22 mouse cellular contexts compared by ENCODE assay signal in genomic region chr12:69306333-69306732, GRCm38 (mm10).
"Had no signal": no experiment of that assay in that cellular context is flagged by ENCODE, and none has a peak within 500 bp of the region (broad histone marks: within the 10 kb centered on the region; RNA-seq: fewer than 3 reads in every experiment).

No protein-coding gene starts in this region.

- ATAC-seq: hindbrain, embryonic 16.5 days; hindbrain, postnatal 0 days; inflammation-experienced regulatory T-cells, adult 6 months; intestine, embryonic 15.5 days; intestine, embryonic 16.5 days; intestine, postnatal 0 days had no signal

- DNase-seq: heart, postnatal 10 days; heart, postnatal 14 days; heart, postnatal 36 days; heart, postnatal 4 days; kidney, adult 11 months; kidney, adult 18-20 months; kidney, adult 2 months; kidney, adult 8-10 months; kidney, adult 9 months; kidney, postnatal 10 days; kidney, postnatal 14 days; kidney, postnatal 25 days; kidney, postnatal 36 days; kidney, postnatal 4 days; layer of hippocampus, adult 9-11 months; layer of hippocampus, postnatal 36 days had no signal
